Mouse (Mus musculus) embryo, embryonic 9.5 days (tissue): Measurements from ENCODE around the gene Fam222a.

ENCODE experiments used
- DNase-seq: peaks from one replicate; pipeline ENCODE4 v3.0.0-alpha.2; 2017; ENCODE audit errors: extremely low spot score

Gene Fam222a

DNA sequence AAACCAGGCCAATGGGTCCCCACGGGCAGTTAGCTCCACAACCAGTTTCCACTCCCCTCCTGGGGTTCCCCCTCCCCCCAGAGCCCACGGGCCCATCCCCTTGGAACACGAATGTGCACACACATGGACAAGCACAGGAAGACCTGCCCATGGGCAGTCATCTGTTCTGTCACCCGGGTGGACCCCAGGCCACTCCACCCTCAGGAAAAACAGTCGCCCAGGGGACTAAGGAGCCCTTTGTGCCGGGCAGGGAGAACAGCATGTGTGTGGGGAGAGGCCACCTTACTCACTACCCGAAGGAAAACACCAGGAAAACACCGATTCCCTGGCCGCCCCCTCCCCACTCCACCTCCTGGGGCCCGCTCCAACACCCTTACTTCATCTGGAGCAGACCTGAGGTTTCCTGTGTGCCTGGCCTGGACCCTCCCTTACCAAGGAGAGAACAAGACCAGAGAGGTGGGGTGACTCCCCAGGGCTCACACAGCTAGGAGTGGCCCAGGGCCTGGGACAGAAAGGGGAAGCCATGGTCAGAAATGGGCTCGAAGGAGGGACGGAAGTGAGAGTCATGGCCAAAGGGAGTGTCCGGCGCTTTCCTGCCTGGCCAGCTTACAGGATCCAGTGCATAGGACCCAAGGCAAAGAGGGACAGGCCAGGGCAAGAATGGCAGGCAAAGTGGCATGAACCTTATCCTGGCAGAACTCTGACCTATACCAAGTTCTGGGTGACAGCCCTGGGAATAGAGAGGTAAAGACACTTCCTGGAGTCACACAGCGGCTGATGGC lies 86.0 kb downstream of the Fam222a start:
- no peak for DNase-seq

DNA sequence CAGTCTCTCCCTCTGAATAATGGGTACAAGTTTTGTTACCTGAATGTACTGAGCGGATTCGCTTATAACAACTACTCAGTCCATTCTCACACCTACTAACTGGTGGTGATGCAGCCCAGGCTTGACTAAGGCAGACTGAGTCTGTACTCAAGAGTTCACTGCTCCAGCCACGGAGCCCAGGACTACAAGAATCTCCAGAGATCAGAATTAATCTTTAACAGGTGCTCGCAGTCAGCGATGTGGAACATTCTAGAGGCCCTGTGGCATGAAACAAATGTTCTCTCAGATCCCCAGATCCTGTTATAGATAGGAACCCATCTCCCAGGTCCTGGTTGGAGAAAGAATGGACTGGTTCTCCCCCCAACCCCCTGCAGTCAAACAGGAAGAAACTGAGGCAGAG lies 87.9 kb downstream of the Fam222a start:
- no peak for DNase-seq

DNA sequence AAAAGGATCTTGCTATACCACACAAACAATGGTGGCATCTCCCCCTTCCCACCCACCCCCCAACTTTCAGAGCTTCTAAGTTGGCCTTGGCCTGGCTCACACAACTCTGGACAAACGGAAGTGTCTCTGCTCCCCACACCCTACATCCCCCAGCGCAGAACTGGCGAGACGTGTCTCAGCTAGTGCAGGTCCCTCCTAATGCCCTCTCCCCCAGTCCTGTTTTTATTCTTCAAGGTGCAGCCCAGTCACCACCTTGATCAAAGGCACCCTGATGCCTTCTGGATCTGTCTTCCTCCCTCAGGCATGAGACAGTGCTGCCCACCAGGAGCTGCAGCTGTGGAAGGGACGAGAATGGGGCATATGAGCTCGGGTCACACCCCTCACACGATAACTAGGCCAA lies 88.5 kb downstream of the Fam222a start:
- no peak for DNase-seq

DNA sequence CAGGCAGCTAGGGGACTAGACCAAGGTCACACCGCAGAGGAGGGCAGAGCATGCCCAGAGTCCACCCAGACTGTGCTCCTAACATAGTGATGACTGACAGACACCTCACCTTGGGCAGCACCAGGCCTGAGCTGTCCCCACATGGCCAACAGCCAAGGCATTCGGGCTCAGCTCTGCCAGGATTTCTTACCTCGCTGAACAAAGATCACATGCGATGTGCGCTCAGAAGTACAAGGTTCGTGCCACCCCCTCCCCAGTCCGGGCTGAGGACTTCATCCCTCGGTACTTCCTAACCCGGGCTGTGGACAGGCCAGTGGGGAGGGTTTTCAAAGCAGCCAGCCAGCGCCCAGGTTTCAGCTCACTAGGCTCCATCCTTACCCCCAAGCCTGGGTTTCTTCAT lies 89.6 kb downstream of the Fam222a start:
- DNase-seq = no peak

DNA sequence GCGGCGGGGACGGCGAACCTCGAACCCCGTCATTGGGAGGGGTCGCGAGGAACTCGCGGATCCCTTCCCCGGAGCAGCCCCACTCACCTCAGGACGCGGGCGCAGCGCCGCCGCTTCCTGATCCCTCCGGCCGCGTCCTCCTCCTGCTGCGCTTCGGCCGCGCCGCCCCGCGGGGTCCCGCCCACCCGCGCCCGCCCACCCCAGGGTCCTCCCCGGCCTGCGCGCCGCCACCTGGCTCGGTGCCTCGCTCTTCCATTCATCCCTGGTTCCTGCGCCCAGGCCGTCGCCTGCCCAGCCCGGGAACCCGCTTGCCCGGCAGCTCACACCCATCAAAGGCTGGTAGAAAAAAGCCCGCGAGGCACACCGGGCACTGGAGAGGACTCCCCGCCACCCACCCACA lies 90.4 kb downstream of the Fam222a start, which contains the start of gene Trpv4:
Trpv4 (minus strand) TSS at position 167 of the 400 bp plus-strand sequence.
- DNase-seq = no peak

DNA sequence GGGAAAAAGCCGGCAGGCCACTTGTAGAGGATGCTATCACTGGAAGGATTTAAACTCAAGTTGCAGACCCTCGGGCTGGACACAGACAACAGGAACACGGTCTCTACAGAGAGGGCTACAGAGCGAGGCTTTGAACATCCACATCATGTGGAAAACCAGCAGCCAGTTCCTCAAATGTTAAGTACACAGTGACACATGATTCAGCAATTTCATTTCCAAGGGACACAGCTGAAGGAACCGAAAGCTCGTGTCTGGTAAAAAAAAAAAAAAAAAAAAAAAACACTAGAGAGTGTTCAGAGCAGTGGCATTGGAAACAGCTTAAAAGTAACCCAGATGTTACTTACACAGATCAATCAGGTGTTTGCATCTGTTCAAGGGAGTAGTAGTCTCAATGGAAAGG lies 93.2 kb downstream of the Fam222a start:
- no peak for DNase-seq
